Comparison of ENCODE assay signal across 8 mouse cellular contexts in genomic region chr7:18962795-18963194, GRCm38 (mm10). TPM values are rescaled to one million over a fixed set of nuclear protein-coding genes. Genes with fewer than 3 reads are reported as not detected.
A peak's percentile ranks its signal among the peaks of the same experiment; 100 is the strongest.
DNase-seq lines count a peak whose midpoint lies in the region; ATAC-seq and TF ChIP-seq lines count a peak whose summit lies in the region.

No protein-coding gene starts in this region.

- H3K36me3 ChIP-seq in liver, embryonic 12.5 days: no peaks in the 10 kb centered on the region
- H3K36me3 ChIP-seq in liver, postnatal 0 days (replicated peaks; ENCODE audit: insufficient read depth, low read length): no peaks in the 10 kb centered on the region
- H3K36me3 ChIP-seq in forebrain, embryonic 14.5 days (ENCODE audit: control insufficient read depth, insufficient read depth, low read length): peaks cover 15% of the 10 kb centered on the region; the same call in 1 of the 2 replicates
- H3K36me3 ChIP-seq in limb, embryonic 13.5 days: no peaks in the 10 kb centered on the region
- 0 out of 2 replicates have a peak, but pooled peaks cover 3% of the 10 kb centered on the region for H3K36me3 ChIP-seq in neural tube, embryonic 15.5 days

- TF ChIP-seq CTCF in liver, postnatal 0 days (IDR thresholded peaks at IDR 0.05; ENCODE audit: low read depth): no peak
- TF ChIP-seq CTCF in layer of hippocampus, adult 2 months (conservative IDR thresholded peaks at IDR 0.05): no peak

- peak overlapping the region; percentile 34; the same call in 1 of the 2 replicates for H3K4me2 ChIP-seq in liver, embryonic 12.5 days
- H3K4me2 ChIP-seq in liver, postnatal 0 days (ENCODE audit: low read depth, low read length): no peak overlapping the region
- peak overlapping the region; percentile 53 for H3K4me2 ChIP-seq in forebrain, embryonic 14.5 days (ENCODE audit: low read length)
- peak overlapping the region; percentile 28 for H3K4me2 ChIP-seq in limb, embryonic 13.5 days (replicated peaks)
- peak overlapping the region; percentile 39 for H3K4me2 ChIP-seq in neural tube, embryonic 15.5 days

- H3K4me1 ChIP-seq in liver, embryonic 12.5 days: peaks cover 23% of the 10 kb centered on the region
- peaks cover 6% of the 10 kb centered on the region; the same call in 1 of the 2 replicates for H3K4me1 ChIP-seq in liver, postnatal 0 days (ENCODE audit: insufficient read depth)
- H3K4me1 ChIP-seq in forebrain, embryonic 14.5 days (ENCODE audit: control insufficient read depth, insufficient read depth, low read length): peaks cover 21% of the 10 kb centered on the region
- H3K4me1 ChIP-seq in limb, embryonic 13.5 days: peaks cover 14% of the 10 kb centered on the region
- peaks cover 46% of the 10 kb centered on the region for H3K4me1 ChIP-seq in neural tube, embryonic 15.5 days

- WGBS in liver, embryonic 12.5 days (ENCODE audit: insufficient replicate concordance): 1% methylated on average over 20 of the region's 20 CpGs
- 2% methylated on average over 20 of the region's 20 CpGs for WGBS in liver, postnatal 0 days (ENCODE audit: insufficient replicate concordance)
- 3% methylated on average over 20 of the region's 20 CpGs for WGBS in forebrain, embryonic 14.5 days
- under 1% methylated on average over 20 of the region's 20 CpGs for WGBS in limb, embryonic 13.5 days
- 6% methylated on average over 20 of the region's 20 CpGs for WGBS in neural tube, embryonic 15.5 days

- H3K9ac ChIP-seq in liver, embryonic 12.5 days: no peak overlapping the region
- H3K9ac ChIP-seq in liver, postnatal 0 days (replicated peaks): no peak overlapping the region
- peak overlapping the region; percentile 38 for H3K9ac ChIP-seq in forebrain, embryonic 14.5 days (ENCODE audit: low read length)
- 0 out of 2 replicates have a peak overlapping the region, but pooled peaks have one; percentile 9 for H3K9ac ChIP-seq in limb, embryonic 13.5 days
- H3K9ac ChIP-seq in neural tube, embryonic 15.5 days (replicated peaks): no peak overlapping the region

- ATAC-seq in liver, embryonic 12.5 days: no peak
- no peak for ATAC-seq in liver, postnatal 0 days
- no peak for ATAC-seq in forebrain, embryonic 14.5 days
- ATAC-seq in limb, embryonic 13.5 days (ENCODE audit: low FRiP score, low read depth): no peak
- no peak for ATAC-seq in neural tube, embryonic 15.5 days (ENCODE audit: low FRiP score)

- 0 out of 2 replicates have a peak overlapping the region, but pooled peaks have one; percentile 2 for H3K4me3 ChIP-seq in liver, embryonic 12.5 days
- no peak overlapping the region; the same call in 1 of the 2 replicates for H3K4me3 ChIP-seq in liver, postnatal 0 days (ENCODE audit: low read depth, low read length)
- H3K4me3 ChIP-seq in forebrain, embryonic 14.5 days (ENCODE audit: low read depth, low read length): peak overlapping the region; percentile 26
- H3K4me3 ChIP-seq in limb, embryonic 13.5 days: peak overlapping the region; percentile 14; the same call in 1 of the 2 replicates
- peak overlapping the region; percentile 4; the same call in 1 of the 2 replicates for H3K4me3 ChIP-seq in neural tube, embryonic 15.5 days (replicated peaks)
- no peak overlapping the region; the same call in 1 of the 2 replicates for H3K4me3 ChIP-seq in layer of hippocampus, adult 2 months

- H3K9me3 ChIP-seq in liver, embryonic 12.5 days (replicated peaks): no peaks in the 10 kb centered on the region
- no peaks in the 10 kb centered on the region for H3K9me3 ChIP-seq in liver, postnatal 0 days (ENCODE audit: low read length)
- H3K9me3 ChIP-seq in forebrain, embryonic 14.5 days (replicated peaks; ENCODE audit: control insufficient read depth, low read length): no peaks in the 10 kb centered on the region
- no peaks in the 10 kb centered on the region for H3K9me3 ChIP-seq in limb, embryonic 13.5 days
- no peaks in the 10 kb centered on the region for H3K9me3 ChIP-seq in neural tube, embryonic 15.5 days (replicated peaks)

- TF ChIP-seq EP300 in liver, postnatal 0 days (IDR thresholded peaks at IDR 0.05; ENCODE audit: low read depth): no peak

- DNase-seq in liver, postnatal 0 days: no peak
- DNase-seq in forebrain, embryonic 14.5 days (ENCODE audit: low spot score): no peak
- no peak for DNase-seq in frontal cortex, postnatal 10 days (ENCODE audit: low spot score in 2 of 2)
- no peak for DNase-seq in layer of hippocampus, adult 2 months (ENCODE audit: low spot score in 2 of 2)
- no peak for DNase-seq in cerebellum, adult 11 months

- no peak overlapping the region for H3K27ac ChIP-seq in liver, embryonic 12.5 days
- H3K27ac ChIP-seq in liver, postnatal 0 days (ENCODE audit: low read depth): no peak overlapping the region
- H3K27ac ChIP-seq in forebrain, embryonic 14.5 days (ENCODE audit: low read depth, low read length): no peak overlapping the region
- no peak overlapping the region for H3K27ac ChIP-seq in limb, embryonic 13.5 days
- no peak overlapping the region for H3K27ac ChIP-seq in neural tube, embryonic 15.5 days (replicated peaks)
- H3K27ac ChIP-seq in layer of hippocampus, adult 2 months: no peak overlapping the region

- H3K27me3 ChIP-seq in liver, embryonic 12.5 days (replicated peaks): peaks cover 96% of the 10 kb centered on the region
- H3K27me3 ChIP-seq in liver, postnatal 0 days (ENCODE audit: insufficient read depth, low read length): peaks cover 78% of the 10 kb centered on the region
- H3K27me3 ChIP-seq in forebrain, embryonic 14.5 days (replicated peaks; ENCODE audit: control insufficient read depth, insufficient read depth, low read length): no peaks in the 10 kb centered on the region
- peaks cover 100% of the 10 kb centered on the region for H3K27me3 ChIP-seq in limb, embryonic 13.5 days
- no peaks in the 10 kb centered on the region for H3K27me3 ChIP-seq in neural tube, embryonic 15.5 days (replicated peaks)

RNA-seq across cellular contexts. Expression of gene Nanos2, which starts 24.4 kb away (rescaled TPM):
- polyA plus RNA-seq in liver, embryonic 12.5 days (2016; fragmentation: Nextera tagmentation; extraction: Ambion mirVana): not detected in 2 replicates
- polyA plus RNA-seq in liver, postnatal 0 days (2015; fragmentation: Nextera tagmentation; extraction: Ambion mirVana): not detected in 2 replicates
- 0.18 and 0.49 TPM in 2 replicates for polyA plus RNA-seq in forebrain, embryonic 14.5 days (2014; fragmentation: Nextera tagmentation; extraction: Ambion mirVana)
- polyA plus RNA-seq in limb, embryonic 13.5 days (2015; fragmentation: Nextera tagmentation; extraction: Ambion mirVana): not detected in 2 replicates
- 0.84 and 0.93 TPM in 2 replicates for polyA plus RNA-seq in neural tube, embryonic 15.5 days (2015; fragmentation: Nextera tagmentation; extraction: Ambion mirVana)
- under 1 TPM; 0.54 to 0.66 TPM for total RNA-seq in layer of hippocampus, adult 2 months (2021)

RNA-seq across cellular contexts. Expression of gene Mypop, which starts 28.2 kb away (rescaled TPM):
- polyA plus RNA-seq in liver, embryonic 12.5 days (2016; fragmentation: Nextera tagmentation; extraction: Ambion mirVana): 1.3 and 1.7 TPM in 2 replicates
- 0.39 and 0.55 TPM in 2 replicates for polyA plus RNA-seq in liver, postnatal 0 days (2015; fragmentation: Nextera tagmentation; extraction: Ambion mirVana)
- polyA plus RNA-seq in forebrain, embryonic 14.5 days (2014; fragmentation: Nextera tagmentation; extraction: Ambion mirVana): 3.6 and 3.9 TPM in 2 replicates
- 5.2 and 6.3 TPM in 2 replicates for polyA plus RNA-seq in limb, embryonic 13.5 days (2015; fragmentation: Nextera tagmentation; extraction: Ambion mirVana)
- polyA plus RNA-seq in neural tube, embryonic 15.5 days (2015; fragmentation: Nextera tagmentation; extraction: Ambion mirVana): 7.6 and 8.0 TPM in 2 replicates
- 10 to 100 TPM; 44.0 to 46.4 TPM for total RNA-seq in layer of hippocampus, adult 2 months (2021)

RNA-seq across cellular contexts. Expression of gene Nova2, which starts 37.1 kb away (rescaled TPM):
- 0.13 and 0.16 TPM in 2 replicates for polyA plus RNA-seq in liver, embryonic 12.5 days (2016; fragmentation: Nextera tagmentation; extraction: Ambion mirVana)
- polyA plus RNA-seq in liver, postnatal 0 days (2015; fragmentation: Nextera tagmentation; extraction: Ambion mirVana): 0.08 and 0.12 TPM in 2 replicates
- polyA plus RNA-seq in forebrain, embryonic 14.5 days (2014; fragmentation: Nextera tagmentation; extraction: Ambion mirVana): 13.1 and 15.7 TPM in 2 replicates
- polyA plus RNA-seq in limb, embryonic 13.5 days (2015; fragmentation: Nextera tagmentation; extraction: Ambion mirVana): 0.33 and 0.41 TPM in 2 replicates
- 9.4 and 10.6 TPM in 2 replicates for polyA plus RNA-seq in neural tube, embryonic 15.5 days (2015; fragmentation: Nextera tagmentation; extraction: Ambion mirVana)
- total RNA-seq in layer of hippocampus, adult 2 months (2021): 10 to 100 TPM; 82.7 to 85.4 TPM

RNA-seq across cellular contexts. Expression of gene Irf2bp1, which starts 41.0 kb away (rescaled TPM):
- 20.1 and 22.3 TPM in 2 replicates for polyA plus RNA-seq in liver, embryonic 12.5 days (2016; fragmentation: Nextera tagmentation; extraction: Ambion mirVana)
- 6.3 and 8.8 TPM in 2 replicates for polyA plus RNA-seq in liver, postnatal 0 days (2015; fragmentation: Nextera tagmentation; extraction: Ambion mirVana)
- polyA plus RNA-seq in forebrain, embryonic 14.5 days (2014; fragmentation: Nextera tagmentation; extraction: Ambion mirVana): 25.9 and 33.3 TPM in 2 replicates
- polyA plus RNA-seq in limb, embryonic 13.5 days (2015; fragmentation: Nextera tagmentation; extraction: Ambion mirVana): 26.3 and 26.9 TPM in 2 replicates
- polyA plus RNA-seq in neural tube, embryonic 15.5 days (2015; fragmentation: Nextera tagmentation; extraction: Ambion mirVana): 28.4 and 28.6 TPM in 2 replicates
- 10 to 100 TPM; 52.7 to 56.3 TPM for total RNA-seq in layer of hippocampus, adult 2 months (2021)

RNA-seq across cellular contexts. Expression of gene Ccdc61, which starts 52.6 kb away (rescaled TPM):
- polyA plus RNA-seq in liver, embryonic 12.5 days (2016; fragmentation: Nextera tagmentation; extraction: Ambion mirVana): 16.8 and 18.3 TPM in 2 replicates
- 5.6 and 7.5 TPM in 2 replicates for polyA plus RNA-seq in liver, postnatal 0 days (2015; fragmentation: Nextera tagmentation; extraction: Ambion mirVana)
- 17.4 and 19.0 TPM in 2 replicates for polyA plus RNA-seq in forebrain, embryonic 14.5 days (2014; fragmentation: Nextera tagmentation; extraction: Ambion mirVana)
- 32.8 and 34.6 TPM in 2 replicates for polyA plus RNA-seq in limb, embryonic 13.5 days (2015; fragmentation: Nextera tagmentation; extraction: Ambion mirVana)
- 29.9 and 31.9 TPM in 2 replicates for polyA plus RNA-seq in neural tube, embryonic 15.5 days (2015; fragmentation: Nextera tagmentation; extraction: Ambion mirVana)
- 10 to 100 TPM; 10.9 to 12.6 TPM for total RNA-seq in layer of hippocampus, adult 2 months (2021)

Comparison
In these comparisons a context has a peak if more than half of its experiments do, and no peak if none do; other contexts are left out.
1. H3K4me3 ChIP-seq: peak in liver, embryonic 12.5 days (single experiment), forebrain, embryonic 14.5 days (single experiment), limb, embryonic 13.5 days (single experiment) and neural tube, embryonic 15.5 days (single experiment); none in liver, postnatal 0 days (single experiment) and layer of hippocampus, adult 2 months (single experiment).
2. H3K9ac ChIP-seq: peak in forebrain, embryonic 14.5 days (single experiment) and limb, embryonic 13.5 days (single experiment); none in liver, embryonic 12.5 days (single experiment), liver, postnatal 0 days (single experiment) and neural tube, embryonic 15.5 days (single experiment).